Mouse (Mus musculus): ENCODE results near the gene Derl3.

- TF ChIP-seq POLR2A (IDR thresholded peaks at IDR 0.05; ENCODE audit: borderline replicate concordance, low read depth, low read length) (no peak), CTCF (IDR thresholded peaks at IDR 0.05; ENCODE audit: low read depth, low read length) (no peak)
Observed at GRCm38 (mm10) chr10:75845306-75845930, 47.8 kb upstream of the Derl3 start.
